Mouse (Mus musculus) heart, postnatal 0 days (tissue): Measurements from ENCODE around the gene Kcnf1.

Source experiments
- CTCF ChIP-seq: IDR thresholded peaks from 2 replicates; pipeline ENCODE4 v1.5.1; 2016; ENCODE audit warnings: antibody characterized with exemption, control low read depth, low read depth
- EP300 ChIP-seq: IDR thresholded peaks from 2 replicates; pipeline ENCODE4 v1.6.1; 2016; ENCODE audit warnings: antibody characterized with exemption, low read depth

GRCm38 (mm10) chr12:17166116-17166515, 10.6 kb downstream of the Kcnf1 start:
- TF ChIP-seq CTCF: no peak
- no peak for TF ChIP-seq EP300
